Mouse (Mus musculus) CH12.LX (cell line): ENCODE data around the gene Dusp2. TPM values are rescaled to one million over a fixed set of nuclear protein-coding genes. Genes with fewer than 3 reads are reported as not detected.

ENCODE experiments used
- DNase-seq: peaks from one replicate; pipeline ENCODE4 v3.0.0-alpha.2; 2013; ENCODE audit errors: extremely low read depth
- H3K27ac ChIP-seq: 2 replicates; pipeline ENCODE4 v1.5.1; 2012; ENCODE audit warnings: low read depth, mild to moderate bottlenecking, control low read depth, moderate library complexity; ENCODE audit not compliant: insufficient read depth
- H3K27me3 ChIP-seq: replicated peaks from 2 replicates; pipeline ENCODE3; 2012; ENCODE audit warnings: inconsistent platforms
- H3K36me3 ChIP-seq, 2 experiments: replicated peaks in 1 of 2; 2 replicates each; pipeline versions ENCODE3 to v1.6.1; 2012; ENCODE audit warnings: inconsistent platforms in 1 of 2, low read length in 1 of 2, mild to moderate bottlenecking in 1 of 2, mixed read lengths in 1 of 2, moderate library complexity in 1 of 2; ENCODE audit not compliant: control insufficient read depth in 1 of 2, insufficient read depth in 1 of 2
- H3K4me1 ChIP-seq, 2 experiments: 2 replicates each; pipeline ENCODE4 v1.6.1; 2012; ENCODE audit warnings: inconsistent platforms in 1 of 2, moderate library complexity in 1 of 2; ENCODE audit not compliant: insufficient read depth in 2 of 2, control insufficient read depth in 1 of 2
- H3K4me2 ChIP-seq: 2 replicates; pipeline ENCODE4 v1.6.1; 2012; ENCODE audit warnings: low read depth, mild to moderate bottlenecking, control low read depth; ENCODE audit not compliant: poor library complexity, insufficient read depth, severe bottlenecking
- H3K4me3 ChIP-seq, 3 experiments: fragments of 150-350 bp in 1 of 3; sonication (generic) in 1 of 3; replicated peaks in 1 of 3; 2 replicates each; pipeline versions ENCODE3 to v1.5.1; 2011 to 2012; ENCODE audit warnings: low read depth in 2 of 3, low read length in 2 of 3, mild to moderate bottlenecking in 2 of 3, moderate library complexity in 2 of 3, control low read depth in 1 of 3, improper control_type of control experiment in 1 of 3, inconsistent platforms in 1 of 3, mixed read lengths in 1 of 3; ENCODE audit not compliant: poor library complexity in 1 of 3
- H3K79me2 ChIP-seq: replicated peaks from 2 replicates; pipeline ENCODE4 v1.6.1; 2012; ENCODE audit warnings: mild to moderate bottlenecking, moderate library complexity; ENCODE audit not compliant: control insufficient read depth, poor library complexity, insufficient read depth, severe bottlenecking; ENCODE audit errors: extremely low read depth
- H3K9ac ChIP-seq: 2 replicates; pipeline ENCODE4 v1.6.1; 2012; ENCODE audit warnings: low read depth, mild to moderate bottlenecking, control low read depth, moderate library complexity; ENCODE audit not compliant: insufficient read depth
- H3K9me3 ChIP-seq: replicated peaks from 2 replicates; pipeline ENCODE3; 2012; ENCODE audit warnings: low read length, inconsistent platforms, mixed read lengths
- BHLHE40 ChIP-seq: IDR thresholded peaks from 2 replicates; pipeline ENCODE4 v1.6.1; 2011; ENCODE audit warnings: mild to moderate bottlenecking, low read depth, low read length, improper control_type of control experiment
- CTCF ChIP-seq, 2 experiments: IDR thresholded peaks in 1 of 2; conservative IDR thresholded peaks in 1 of 2; 2 replicates each; pipeline ENCODE4 v1.5.1; 2011 to 2012; ENCODE audit warnings: low read depth in 2 of 2, low read length in 2 of 2, improper control_type of control experiment in 1 of 2, inconsistent platforms in 1 of 2, mild to moderate bottlenecking in 1 of 2, moderate library complexity in 1 of 2
- E2F4 ChIP-seq: IDR thresholded peaks from 2 replicates; pipeline ENCODE4 v1.6.1; 2011; ENCODE audit warnings: low read depth, low read length, improper control_type of control experiment; ENCODE audit not compliant: insufficient replicate concordance
- EP300 ChIP-seq: IDR thresholded peaks from 2 replicates; pipeline ENCODE4 v1.6.1; 2011; ENCODE audit warnings: low read length, improper control_type of control experiment
- HCFC1 ChIP-seq: IDR thresholded peaks from 2 replicates; pipeline ENCODE4 v1.6.1; 2012; ENCODE audit warnings: low read depth, mild to moderate bottlenecking, inconsistent platforms, low read length, improper control_type of control experiment
- IRF4 ChIP-seq: IDR thresholded peaks from 2 replicates; pipeline ENCODE4 v1.6.1; 2014; ENCODE audit warnings: low read depth, mild to moderate bottlenecking, inconsistent platforms, low read length, improper control_type of control experiment
- MEF2A ChIP-seq: IDR thresholded peaks from 2 replicates; pipeline ENCODE4 v1.6.1; 2014; ENCODE audit warnings: low read depth, mild to moderate bottlenecking, inconsistent platforms, low read length, improper control_type of control experiment, borderline replicate concordance
- POLR2AphosphoS2 ChIP-seq: IDR thresholded peaks from 2 replicates; pipeline ENCODE4 v1.6.1; 2011; ENCODE audit warnings: low read depth, low read length, improper control_type of control experiment
- RAD21 ChIP-seq: IDR thresholded peaks from 2 replicates; pipeline ENCODE4 v1.6.1; 2011; ENCODE audit warnings: low read depth, mild to moderate bottlenecking, low read length, improper control_type of control experiment, moderate library complexity
- SIN3A ChIP-seq: IDR thresholded peaks from 2 replicates; pipeline ENCODE4 v1.6.1; 2012; ENCODE audit warnings: low read length, improper control_type of control experiment, inconsistent platforms
- SMC3 ChIP-seq: IDR thresholded peaks from 2 replicates; pipeline ENCODE4 v1.6.1; 2011; ENCODE audit warnings: low read depth, low read length, improper control_type of control experiment
- dilution Hi-C: fragments of 300-500 bp; cut with MboI; formaldehyde crosslinking; loops from 2 replicates; pipeline ENCODE4 v1.14.3; 2020; ENCODE audit warnings: low sequenced_read_pairs; ENCODE audit not compliant: extremely low pct_unique_long_range_greater_than_20kb, extremely low pct_ligation_motif_present
- in situ Hi-C: fragments of 300-500 bp; cut with MboI; formaldehyde crosslinking; loops from 3 replicates; pipeline ENCODE4 v1.14.3; 2019; ENCODE audit warnings: low sequenced_read_pairs, low pct_ligation_motif_present, low pct_unique_long_range_greater_than_20kb, mixed read lengths
- polyA plus RNA-seq: library from polyadenylated mRNA; unstranded; fragments of >175 nt; gene quantifications from 2 replicates; pipeline ENCODE4 v1.2.1, GENCODE M21; 2012; ENCODE audit warnings: low read depth; ENCODE audit not compliant: insufficient read length
- total RNA-seq, 2 experiments: library from RNA; depleted of rRNA; stranded (reverse); fragments of 300-350 nt in 1 of 2; fragments of >200 nt in 1 of 2; gene quantifications; 2 replicates each; pipeline ENCODE4 v1.2.3; 2012 to 2014

Gene Dusp2
- total and polyA plus RNA-seq, 3 experiments: 57.8 to 107 (median 81.5) TPM

- TF ChIP-seq CTCF (conservative IDR thresholded peaks at IDR 0.05 in 1 of 2, IDR thresholded peaks at IDR 0.05 in 1 of 2; ENCODE audit: low read depth in 2 of 2, low read length in 2 of 2) (peak in 1 of 2 experiments; percentile 59; a peak in 2 of 4 replicates), MEF2A (no peak), E2F4 (no peak), RAD21 (peak; percentile 63), SMC3 (peak; percentile 72)
- TF ChIP-seq, all 38 proteins: peak for 3
- Histone ChIP-seq H3K9me3 (peaks cover 6% of the 10 kb centered on the region), H3K4me3 (no peak overlapping the region), H3K4me2 (no peak overlapping the region), H3K9ac (no peak overlapping the region), H3K27me3 (no peaks in the 10 kb centered on the region), H3K27ac (0 out of 2 replicates have a peak overlapping the region, but pooled peaks have one; percentile 11), H3K4me1 (peaks cover 31 to 69% of the 10 kb centered on the region in 2 experiments), H3K36me3 (no peaks in the 10 kb centered on the region), H3K79me2 (no peaks in the 10 kb centered on the region)
- DNase-seq: no peak
- in situ Hi-C loops: no loop called here
- dilution Hi-C loops: no loop called here
These were observed 24.8 kb upstream of the Dusp2 start for GRCm38 (mm10) chr2:127311193-127311592.

GRCm38 (mm10) chr2:127312801-127313200, 23.2 kb upstream of the Dusp2 start:
- no peaks in the 10 kb centered on the region for H3K79me2 ChIP-seq
- TF ChIP-seq SMC3 (no peak), BHLHE40 (0 out of 2 replicates have a peak, but pooled peaks have one; percentile 4), EP300 (peak; percentile 29; the same call in 1 of the 2 replicates)
- H3K9me3 ChIP-seq: peaks cover 6% of the 10 kb centered on the region
- H3K4me1 ChIP-seq: peaks cover 30 to 59% of the 10 kb centered on the region in 2 experiments
- H3K36me3 ChIP-seq: no peaks in the 10 kb centered on the region
- no peak overlapping the region for H3K4me3 ChIP-seq
- DNase-seq: no peak
- H3K4me2 ChIP-seq: no peak overlapping the region
- no peaks in the 10 kb centered on the region for H3K27me3 ChIP-seq
- dilution Hi-C loops (no loop called here), in situ Hi-C loops (no loop called here)
- no peak overlapping the region for H3K9ac ChIP-seq
- H3K27ac ChIP-seq: no peak overlapping the region

- Histone ChIP-seq H3K27me3 (no peaks in the 10 kb centered on the region), H3K4me1 (peaks cover 30 to 62% of the 10 kb centered on the region in 2 experiments), H3K79me2 (no peaks in the 10 kb centered on the region), H3K4me3 (peak overlapping the region in 1 of 3 experiments; percentile 3), H3K4me2 (no peak overlapping the region), H3K9ac (peak overlapping the region; percentile 47), H3K36me3 (no peaks in the 10 kb centered on the region), H3K9me3 (peaks cover 6% of the 10 kb centered on the region), H3K27ac (peak overlapping the region; percentile 52)
- in situ Hi-C loops: no loop called here
- no peak for DNase-seq
- dilution Hi-C loops: no loop called here
- TF ChIP-seq IRF4 (0 out of 2 replicates have a peak, but pooled peaks have one; percentile 24), E2F4 (no peak), POLR2AphosphoS2 (no peak), CTCF (conservative IDR thresholded peaks at IDR 0.05 in 1 of 2, IDR thresholded peaks at IDR 0.05 in 1 of 2; ENCODE audit: low read depth in 2 of 2, low read length in 2 of 2) (peak in 1 of 2 experiments; percentile 60; a peak in 2 of 4 replicates), HCFC1 (no peak), SMC3 (peak; percentile 53), SIN3A (peak; percentile 9; the same call in 1 of the 2 replicates), RAD21 (peak; percentile 43)
These were observed 22.1 kb upstream of the Dusp2 start for GRCm38 (mm10) chr2:127313878-127314277.
